11 mouse cellular contexts compared by ENCODE assay signal in the genomic region with DNA sequence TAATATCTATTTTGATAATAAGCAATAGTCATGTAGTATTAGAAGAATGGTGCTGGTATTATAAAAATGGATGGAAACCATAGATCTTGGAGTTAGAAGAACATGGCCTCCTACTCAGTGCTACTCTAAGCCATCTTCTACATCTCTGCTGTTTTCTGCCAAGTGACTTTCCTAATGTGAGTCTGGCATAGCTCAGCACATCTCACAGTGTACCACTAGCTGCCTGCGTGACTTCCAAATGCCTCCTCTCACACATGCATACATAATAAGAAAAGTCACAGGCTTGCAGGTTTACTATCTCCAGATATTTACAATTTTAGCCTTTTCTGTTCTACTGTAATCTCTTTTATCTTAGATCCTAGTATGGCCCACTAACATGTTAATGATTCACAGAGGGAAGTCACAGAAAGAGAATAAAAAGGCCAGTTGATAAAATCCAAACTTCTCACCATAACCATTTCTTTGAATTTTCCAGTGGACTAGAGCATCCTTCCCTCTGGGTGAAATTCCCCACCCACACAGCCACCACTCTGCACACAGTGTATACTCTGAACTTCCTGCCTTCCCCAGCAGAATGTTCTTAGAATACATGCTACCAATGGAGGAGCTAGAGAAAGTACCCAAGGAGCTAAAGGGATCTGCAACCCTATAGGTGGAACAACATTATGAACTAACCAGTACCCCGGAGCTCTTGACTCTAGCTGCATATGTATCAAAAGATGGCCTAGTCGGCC.
"Had no signal": no experiment of that assay in that cellular context is flagged by ENCODE, and none has a peak within 500 bp of the region (broad histone marks: within the 10 kb centered on the region; RNA-seq: fewer than 3 reads in every experiment).

No protein-coding gene starts in this region.

- DNase-seq: lung, adult 18-20 months; lung, embryonic 14.5 days; lung, postnatal 10 days; lung, postnatal 4 days; midbrain, embryonic 14.5 days; retina, postnatal 1 day; right cerebral cortex, postnatal 14 days; spleen, adult 18-20 months; thymus, adult 2 months; thymus, postnatal 25 days; thymus, postnatal 4 days had no signal
